Mouse (Mus musculus): ENCODE measurements around the gene C2cd4d. TPM values are rescaled to one million over a fixed set of nuclear protein-coding genes. Genes with fewer than 3 reads are reported as not detected.

C2cd4d gene
- 0.02 and 0.03 TPM in 2 replicates for polyA plus RNA-seq (2012; rRNA removed)

DNA sequence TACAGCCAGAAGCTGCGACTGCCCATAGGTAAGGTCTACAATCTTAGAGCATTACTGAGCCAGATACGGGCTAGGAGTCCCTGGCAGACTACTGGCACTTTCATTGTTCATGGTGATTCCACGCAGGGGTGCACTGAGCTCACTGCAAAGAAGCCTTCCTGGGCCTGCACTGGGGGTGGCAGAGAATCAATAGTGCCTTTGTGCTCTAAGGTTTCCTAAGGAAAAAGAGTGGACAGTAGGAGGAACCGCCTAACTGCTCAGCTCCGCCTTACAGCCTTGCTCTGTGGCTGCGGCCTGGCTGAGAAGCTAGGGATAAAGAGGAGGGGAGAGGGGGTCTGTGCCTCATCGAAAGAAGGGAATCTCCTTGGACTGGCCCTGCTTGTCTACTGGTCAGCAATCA, at the start of gene C2cd4d:
Gene C2cd4d (plus strand): TSS at position 301 of the 400 bp plus-strand sequence.

DNA sequence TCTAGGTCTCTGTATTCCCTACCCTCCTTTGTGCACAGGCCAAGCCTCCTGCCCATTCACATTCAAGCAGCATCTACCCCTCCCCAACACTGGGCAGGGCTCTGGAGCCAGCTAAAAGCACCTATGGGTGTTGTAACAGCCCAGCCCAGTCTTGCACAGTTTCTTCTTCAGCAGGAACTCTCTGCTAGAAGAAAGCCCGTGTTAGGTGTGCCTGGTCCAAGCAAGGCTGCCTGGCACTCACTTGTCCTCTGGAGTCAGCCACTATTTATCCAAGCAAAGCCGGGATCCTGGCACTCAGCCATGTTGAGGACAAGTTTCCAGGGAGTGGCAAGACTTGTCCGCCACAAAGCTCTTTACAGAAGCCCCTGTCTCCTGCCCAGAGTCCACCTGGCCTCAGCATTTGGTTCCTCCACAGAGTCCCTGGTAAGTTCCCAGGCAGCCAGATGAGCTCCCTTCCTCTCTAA, 20.2 kb upstream of the C2cd4d start, which contains the start of gene Them5:
Gene Them5 (plus strand): TSS at position 141 of the 464 bp plus-strand sequence.

DNA sequence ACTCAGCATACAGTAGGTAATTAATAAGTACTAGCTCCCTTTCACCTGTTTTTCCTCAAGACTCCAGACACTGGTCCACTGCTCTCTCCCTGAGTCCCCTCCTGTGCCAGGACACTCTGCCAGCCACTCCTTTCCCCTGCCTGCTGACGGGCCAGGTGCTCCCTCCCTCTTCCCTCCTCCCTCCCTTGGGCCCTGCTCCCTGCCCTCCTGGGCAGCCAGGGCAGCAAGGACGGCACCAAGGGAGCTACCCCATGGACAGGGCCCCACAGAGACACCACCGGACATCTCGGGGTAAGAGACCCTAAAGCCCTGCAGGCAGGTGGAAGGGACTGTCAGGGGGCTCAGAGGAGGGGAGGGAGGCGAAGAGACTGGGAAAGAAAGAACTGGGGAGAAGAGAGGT, 10.4 kb downstream of the C2cd4d start, which contains the start of gene Rorc:
Gene Rorc (plus strand): TSS at position 154 of the 400 bp plus-strand sequence.

DNA sequence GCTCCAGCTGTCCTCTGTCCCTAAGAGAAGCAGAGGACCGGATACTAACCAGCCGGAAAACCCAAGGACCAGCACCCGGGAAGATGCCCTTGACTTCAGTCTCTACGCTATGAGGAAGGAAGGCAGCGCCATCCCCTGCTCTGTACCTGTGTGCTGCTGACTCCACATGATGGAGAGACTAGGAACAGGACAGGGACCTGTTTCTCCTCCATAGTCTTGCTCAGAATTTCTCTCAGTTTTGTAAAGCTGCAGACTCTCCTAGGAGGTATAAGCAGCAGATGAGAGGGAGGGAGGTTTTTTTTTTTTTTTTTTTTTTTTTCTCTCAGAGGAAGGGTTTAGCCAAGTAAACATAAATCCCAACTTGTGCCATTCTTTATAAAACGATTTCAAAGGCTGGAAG, 36.0 kb downstream of the C2cd4d start, which contains the start of gene Lingo4:
Gene Lingo4 (plus strand): TSS at position 301 of the 400 bp plus-strand sequence.

DNA sequence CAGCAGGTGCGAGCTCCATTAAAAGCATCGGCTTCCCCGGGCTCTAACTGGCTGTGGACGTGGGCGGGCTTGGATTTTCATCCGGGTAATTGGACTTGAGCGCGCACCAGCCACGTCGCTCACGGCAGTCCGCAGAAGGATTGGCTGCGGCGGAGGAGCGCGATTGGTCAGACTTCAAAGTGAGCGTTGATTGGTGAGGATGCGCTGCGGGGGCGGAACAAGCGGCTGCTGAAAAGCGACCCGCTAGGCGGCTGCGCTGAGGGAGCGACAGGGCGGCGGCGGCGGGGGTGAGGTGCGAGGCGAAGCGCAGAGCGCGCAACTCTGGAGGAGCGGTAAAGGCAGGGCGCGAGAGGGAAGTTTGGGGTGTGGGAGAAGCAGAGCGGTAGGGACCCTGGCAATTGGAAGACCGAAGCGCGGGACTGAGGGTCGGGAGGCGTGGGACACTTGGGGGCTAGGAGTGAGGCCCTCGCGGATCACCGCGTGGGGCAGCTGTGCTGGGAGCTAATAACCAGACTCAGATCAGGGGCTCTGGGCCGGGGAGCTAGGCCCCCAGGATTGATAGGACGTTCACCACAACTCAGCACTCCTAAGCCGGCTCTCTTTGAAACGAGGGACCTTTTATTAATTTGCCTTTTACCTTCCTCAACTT, 50.9 kb downstream of the C2cd4d start, which contains the start of gene Tdrkh:
Gene Tdrkh (plus strand): TSS at position 243 of the 649 bp plus-strand sequence.

Other genes starting within 250 kb of the C2cd4d start
- not detected in 2 replicates for gene Gm10696, start 184.2 kb upstream of the C2cd4d start, polyA plus RNA-seq (2012; rRNA removed)
- not detected in 2 replicates for gene Gm5286, start 165.7 kb upstream of the C2cd4d start, polyA plus RNA-seq (2012; rRNA removed)
- not detected in 2 replicates for gene Gm4778, start 98.4 kb upstream of the C2cd4d start, polyA plus RNA-seq (2012; rRNA removed)
- 1.2 and 1.3 TPM in 2 replicates for gene Them4, start 52.3 kb upstream of the C2cd4d start, polyA plus RNA-seq (2012; rRNA removed)
- not detected in 2 replicates for gene Them5, start 20.3 kb upstream of the C2cd4d start, polyA plus RNA-seq (2012; rRNA removed)
- gene Rorc, start 10.4 kb downstream of the C2cd4d start, polyA plus RNA-seq (2012; rRNA removed) = 0.57 and 0.76 TPM in 2 replicates
- 0.01 TPM in 2 replicates for gene Lingo4, start 36.1 kb downstream of the C2cd4d start, polyA plus RNA-seq (2012; rRNA removed)
- 2.4 and 3.3 TPM in 2 replicates for gene Tdrkh, start 50.8 kb downstream of the C2cd4d start, polyA plus RNA-seq (2012; rRNA removed)
- 35.3 and 41.5 TPM in 2 replicates for gene Mrpl9, start 80.9 kb downstream of the C2cd4d start, polyA plus RNA-seq (2012; rRNA removed)
- 0.03 TPM in 1 of 2 replicates, not detected in the other for gene Oaz3, start 81.5 kb downstream of the C2cd4d start, polyA plus RNA-seq (2012; rRNA removed)
- gene Celf3, start 115.9 kb downstream of the C2cd4d start, polyA plus RNA-seq (2012; rRNA removed) = 0.02 and 0.15 TPM in 2 replicates
- gene Riiad1, start 117.9 kb downstream of the C2cd4d start, polyA plus RNA-seq (2012; rRNA removed) = 0.12 TPM in 2 replicates
- gene Snx27, start 220.3 kb downstream of the C2cd4d start, polyA plus RNA-seq (2012; rRNA removed) = 6.1 and 6.7 TPM in 2 replicates